Mouse (Mus musculus) cerebellum, postnatal 14 days (tissue): Measurements from ENCODE around the gene Clec9a.
A peak's percentile ranks its signal among the peaks of the same experiment; 100 is the strongest.

ENCODE experiments used
- DNase-seq, 2 experiments: peaks; one replicate each; pipeline ENCODE4 v3.0.0; 2021; ENCODE audit warnings: mixed read lengths in 2 of 2

Clec9a gene

DNA sequence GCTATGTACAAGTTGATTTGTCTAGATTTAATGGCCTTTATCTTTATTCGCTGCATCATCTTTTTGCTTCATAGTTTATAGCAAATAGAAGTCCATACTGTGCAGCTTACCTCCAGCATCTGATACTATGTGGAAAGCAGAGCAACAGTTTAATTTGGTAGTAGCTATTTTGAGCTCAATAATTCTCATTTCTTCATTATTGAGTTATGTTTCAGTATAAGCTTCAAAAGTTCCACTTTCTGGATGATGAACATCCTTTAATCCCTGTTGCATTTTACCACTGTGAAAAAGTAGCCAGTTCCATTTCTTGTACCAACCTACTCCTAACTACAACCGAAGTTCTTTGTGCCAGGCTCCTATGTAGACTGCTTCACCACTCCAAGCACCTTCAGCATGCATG is at the start of gene Clec9a:
Gene Clec9a, plus strand, starts transcription at position 301 of the 400 bp plus-strand sequence.
- DNase-seq, result no peak

DNA sequence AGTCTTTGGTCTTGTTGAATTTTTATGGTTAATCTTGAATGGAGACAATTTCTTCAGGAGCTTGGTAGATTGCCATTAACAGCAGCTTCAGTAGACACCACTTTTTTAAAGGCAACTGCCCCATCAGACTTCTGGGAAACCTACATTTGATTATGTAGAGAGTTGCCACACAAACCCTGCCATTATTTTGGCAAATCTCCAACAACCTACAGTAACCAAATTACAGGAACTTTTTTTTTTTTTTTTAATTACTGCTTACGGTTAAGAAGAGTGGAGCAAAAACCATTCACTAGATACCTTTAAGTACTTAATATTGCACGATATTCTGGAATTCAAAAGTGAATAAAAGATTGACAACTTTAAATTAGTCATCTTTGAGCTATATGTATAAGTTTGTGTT is 49.1 kb upstream of the Clec9a start:
- DNase-seq, result no peak

DNA sequence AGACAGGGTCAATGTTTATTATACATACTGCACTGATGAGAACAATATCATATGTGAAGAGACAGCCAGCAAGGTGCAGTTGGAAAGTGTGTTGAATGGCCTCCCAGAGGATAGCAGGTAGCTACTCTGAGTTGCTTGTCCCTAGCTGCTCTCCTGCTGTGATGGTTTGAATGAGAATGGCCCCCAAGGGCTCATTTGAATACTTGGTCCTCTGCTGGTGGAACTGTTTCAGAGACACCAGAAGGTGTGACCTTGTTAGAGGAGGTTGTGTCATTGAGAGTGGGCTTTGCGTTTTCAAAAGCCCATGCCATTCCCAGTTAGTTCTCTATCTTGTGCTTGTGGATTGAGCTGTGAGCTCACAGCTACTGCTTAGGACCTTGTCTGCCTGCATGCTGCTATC is 44.7 kb upstream of the Clec9a start:
- DNase-seq, result no peak

DNA sequence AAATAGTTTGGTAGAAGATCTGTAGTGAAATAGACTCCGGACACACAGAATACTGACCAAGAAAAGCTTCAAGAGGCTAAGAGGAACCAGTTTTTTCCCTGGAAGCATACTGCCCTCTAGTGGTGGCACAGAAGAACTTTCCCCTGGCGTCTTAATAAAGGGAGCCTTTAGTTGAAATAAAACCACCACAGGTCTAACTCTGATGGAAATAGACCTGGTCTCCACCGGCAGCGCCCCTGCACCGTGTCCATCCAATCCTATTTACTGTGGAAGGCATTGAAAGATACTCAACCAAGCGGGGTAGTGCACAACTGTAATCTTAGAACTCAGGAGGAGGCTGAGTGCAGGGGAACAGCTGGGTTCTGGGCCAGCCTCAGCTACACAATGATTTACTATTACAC is 42.7 kb upstream of the Clec9a start:
- DNase-seq, result peak; percentile 63 to 66

DNA sequence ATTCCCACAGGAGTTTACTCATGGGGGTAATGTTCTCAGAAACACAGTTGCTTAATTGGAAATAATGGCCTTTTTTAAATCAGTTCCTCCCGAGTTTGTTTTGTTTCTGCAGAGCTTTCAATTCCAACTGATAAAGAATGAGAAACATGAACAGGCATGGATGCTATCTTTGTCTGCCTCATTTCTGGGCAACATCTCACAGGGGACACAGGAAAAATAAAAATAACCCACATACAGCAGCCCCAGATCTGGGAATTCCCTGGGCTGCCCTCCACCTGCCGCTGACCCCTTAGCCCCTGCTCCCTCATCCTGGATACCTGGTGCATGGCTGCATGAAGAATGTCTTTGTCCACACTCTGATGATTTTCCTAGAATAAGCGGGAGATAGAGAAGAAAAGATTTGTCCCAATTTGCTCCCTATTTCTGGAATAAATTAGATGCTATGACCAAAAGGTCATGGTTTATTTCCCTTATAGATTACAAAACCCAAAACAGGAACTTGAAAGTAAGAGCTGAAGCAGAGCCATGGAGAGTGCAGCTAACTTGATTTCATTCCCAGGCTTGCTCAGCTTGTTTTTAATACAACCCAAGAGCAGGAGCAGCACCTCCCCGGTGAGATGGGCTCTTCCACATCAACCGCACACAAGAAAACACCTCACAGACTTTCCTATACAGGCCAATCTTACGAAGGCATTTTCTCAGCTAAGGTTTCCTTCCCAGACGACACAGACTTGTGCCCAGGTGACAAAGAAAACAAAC is 39.1 kb upstream of the Clec9a start:
- DNase-seq, result no peak

DNA sequence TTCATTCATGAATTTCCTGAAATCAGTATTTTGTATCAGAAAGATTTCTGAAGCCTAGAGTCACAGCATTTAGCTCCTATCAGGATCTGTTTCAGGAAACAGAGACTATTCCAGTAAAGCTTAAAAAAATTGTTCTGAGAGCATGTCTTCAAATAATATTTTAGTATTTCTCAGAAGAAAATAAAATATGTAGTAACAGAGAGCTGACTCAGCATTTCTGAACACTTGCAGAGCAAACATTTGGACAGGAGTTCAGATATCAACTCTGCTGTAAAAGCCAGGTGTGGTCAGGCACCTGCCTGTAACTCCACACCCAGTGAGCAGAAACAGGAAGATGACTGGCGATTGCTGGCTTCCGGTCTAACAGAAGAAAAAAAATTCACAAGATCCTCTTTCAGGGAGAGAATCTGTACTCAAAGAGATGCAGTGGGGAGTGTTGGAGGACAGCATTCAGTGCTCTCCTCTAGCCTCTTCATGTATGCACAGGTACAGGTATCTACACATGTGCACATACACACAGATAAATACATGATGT is 33.7 kb upstream of the Clec9a start:
- DNase-seq, result no peak

DNA sequence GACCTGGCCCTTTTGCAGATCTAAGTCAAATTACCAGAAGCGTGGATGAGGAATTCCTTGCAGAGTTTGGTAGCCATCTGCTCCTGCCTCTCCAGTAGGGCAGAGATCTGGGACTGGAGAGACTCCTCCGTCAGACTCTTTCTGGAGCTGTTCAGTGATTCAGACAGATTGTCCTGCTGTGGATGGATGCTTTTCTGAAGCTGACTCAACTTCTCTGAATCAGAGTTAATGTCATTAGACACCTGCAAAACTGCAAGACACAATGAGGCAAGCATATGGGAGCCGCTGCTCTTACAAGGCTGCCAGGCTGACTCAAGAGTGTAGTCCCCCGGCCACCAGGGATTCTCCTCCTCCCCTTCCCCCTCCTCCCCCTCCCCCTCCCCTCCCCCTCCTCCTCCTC is 28.2 kb upstream of the Clec9a start:
- peak in 1 of 2 experiments; percentile 4 for DNase-seq

DNA sequence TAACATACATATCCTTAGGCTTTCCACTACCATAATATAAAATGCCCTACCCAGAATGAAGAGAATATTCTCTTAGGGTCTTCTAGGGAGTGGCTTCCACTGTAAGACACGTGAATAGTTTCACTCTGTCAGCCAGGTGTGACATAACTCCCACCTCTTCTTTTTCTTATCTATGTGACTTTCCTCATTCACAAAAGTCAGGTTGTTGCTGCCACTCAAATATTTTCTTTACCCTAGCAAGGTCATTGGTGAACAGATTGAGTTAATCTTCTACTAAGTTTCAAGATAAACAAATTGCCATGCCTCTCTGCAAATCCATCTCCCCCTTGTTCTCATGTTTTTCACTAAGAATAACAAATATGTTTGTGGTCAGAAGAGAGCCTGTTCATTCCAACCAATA is 26.9 kb upstream of the Clec9a start:
- DNase-seq, result no peak

DNA sequence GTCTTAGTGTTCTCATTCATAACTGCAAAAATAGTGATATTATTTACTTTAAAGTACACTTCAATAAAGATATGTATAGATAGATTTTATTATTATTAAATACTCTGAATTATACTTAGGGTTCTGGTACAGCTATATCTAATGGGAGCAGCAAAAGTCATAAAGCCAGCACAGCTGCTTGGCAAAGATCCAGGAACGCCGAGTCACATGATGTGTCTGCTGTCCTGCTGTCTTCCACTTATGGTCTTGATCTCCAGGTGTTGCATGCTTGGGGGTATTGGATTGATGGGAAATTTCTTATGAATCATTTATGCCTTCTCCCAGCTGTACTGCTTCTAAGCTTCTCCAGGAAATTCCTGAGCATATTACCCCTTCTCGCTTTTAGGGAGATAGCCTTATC is 25.2 kb upstream of the Clec9a start:
- no peak for DNase-seq

DNA sequence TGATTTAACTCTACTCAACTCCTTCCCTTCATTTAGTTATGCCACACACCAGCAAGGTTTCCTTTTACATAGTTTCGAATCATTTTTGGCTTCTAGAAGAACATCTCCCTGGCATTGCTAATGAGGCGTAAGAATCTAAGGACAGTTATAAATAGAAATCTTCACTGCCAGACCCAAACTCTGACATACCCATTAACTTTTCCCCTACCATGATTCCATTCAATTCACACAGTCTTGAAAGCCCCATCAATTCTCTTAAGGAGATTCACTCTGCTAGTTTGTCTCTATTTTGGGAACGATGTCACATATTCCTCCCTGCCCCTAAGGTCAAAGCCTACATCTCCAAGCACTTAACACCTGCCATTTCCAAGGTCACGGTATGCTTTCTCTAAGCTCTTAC is 23.7 kb upstream of the Clec9a start:
- no peak for DNase-seq

DNA sequence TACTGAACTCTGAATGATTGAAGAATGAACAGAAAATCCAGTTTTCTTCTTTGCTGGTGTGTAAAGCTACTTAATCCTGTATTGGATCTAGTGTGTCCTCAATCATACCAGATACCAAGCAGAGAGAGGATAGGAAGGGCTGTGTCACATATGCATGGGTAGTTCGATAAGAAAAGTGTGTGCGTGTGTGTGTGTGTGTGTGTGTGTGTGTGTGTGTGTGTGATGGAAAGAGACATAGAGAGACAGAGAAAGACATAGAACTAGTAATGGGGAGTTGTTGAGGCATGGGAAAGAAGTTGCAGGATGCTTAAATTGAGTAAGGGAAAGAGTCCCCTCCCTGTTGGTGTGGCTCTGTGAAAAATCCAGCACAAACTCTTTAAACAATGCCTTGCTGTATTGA is 22.9 kb upstream of the Clec9a start, which contains the start of gene Clec12b:
Gene Clec12b, minus strand, starts transcription at position 101 of the 400 bp plus-strand sequence.
- DNase-seq, result no peak

DNA sequence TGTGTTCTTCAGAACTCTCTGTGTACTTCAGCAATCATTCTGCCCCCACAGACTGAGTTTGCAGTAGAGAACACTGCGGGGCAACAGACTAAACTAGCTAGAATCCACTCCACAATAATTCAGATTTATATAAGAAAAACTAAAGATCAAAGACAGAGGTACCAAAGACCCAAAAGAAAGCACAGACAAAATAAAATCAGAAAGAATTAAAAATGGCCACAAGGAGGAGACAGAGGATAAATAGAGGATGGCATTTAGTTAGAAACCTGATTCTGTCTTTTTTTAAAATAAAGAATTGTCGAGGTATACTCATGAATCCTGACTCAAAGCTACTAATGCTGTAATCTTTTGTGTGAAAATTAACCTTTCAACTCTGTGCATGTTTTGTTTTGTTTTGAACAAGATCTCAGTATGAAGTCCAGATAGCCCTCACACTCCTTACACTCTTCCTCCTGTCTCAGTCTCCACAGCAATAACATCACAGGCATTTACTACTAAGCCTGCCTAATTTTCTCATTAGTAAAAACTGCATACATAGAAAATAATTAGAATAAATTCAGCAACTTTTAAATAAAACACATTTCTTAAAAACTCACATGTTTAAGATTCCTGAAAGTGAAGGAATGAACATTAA is 15.5 kb upstream of the Clec9a start:
- no peak for DNase-seq

DNA sequence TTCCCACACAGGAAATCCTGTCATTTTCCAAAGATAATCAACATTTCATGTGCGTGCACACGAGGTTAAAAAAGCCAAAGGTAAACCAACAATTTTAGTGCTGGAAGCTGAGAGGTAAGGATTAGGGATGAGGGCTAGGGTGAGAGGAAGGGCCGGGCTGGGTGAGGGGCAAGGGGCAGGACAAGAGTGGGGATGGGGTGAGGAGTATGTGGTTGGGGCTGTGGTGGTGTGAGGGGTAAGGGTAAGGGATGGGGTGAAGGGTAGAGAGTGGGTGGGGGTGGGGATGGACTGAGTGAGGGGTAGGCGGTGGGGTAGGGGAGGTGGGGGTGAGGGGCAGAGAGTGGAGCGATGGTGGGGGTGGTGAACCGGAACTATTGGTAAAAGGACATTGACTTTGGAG is 14.9 kb upstream of the Clec9a start:
- no peak for DNase-seq

DNA sequence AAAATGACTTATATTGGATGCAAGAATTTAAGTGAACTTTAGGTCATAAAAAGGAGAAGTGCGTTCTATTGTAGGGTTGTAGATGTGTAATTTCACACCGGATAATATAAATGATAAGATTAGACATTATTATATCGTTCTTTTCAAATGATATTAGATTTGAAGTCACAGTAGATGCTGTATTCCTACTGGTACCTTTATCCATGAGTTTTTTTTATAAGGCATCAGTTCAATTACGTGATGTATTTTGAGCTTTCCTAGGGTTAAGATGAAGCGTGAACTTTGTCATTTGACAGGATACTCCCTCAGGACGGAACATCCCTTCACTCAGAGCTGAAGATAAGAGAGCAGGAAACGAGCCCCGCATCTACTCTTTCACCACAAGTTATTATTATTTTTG is 11.7 kb upstream of the Clec9a start, which contains the start of gene Clec1b:
Gene Clec1b, plus strand, starts transcription at position 301 of the 400 bp plus-strand sequence.
- no peak for DNase-seq

DNA sequence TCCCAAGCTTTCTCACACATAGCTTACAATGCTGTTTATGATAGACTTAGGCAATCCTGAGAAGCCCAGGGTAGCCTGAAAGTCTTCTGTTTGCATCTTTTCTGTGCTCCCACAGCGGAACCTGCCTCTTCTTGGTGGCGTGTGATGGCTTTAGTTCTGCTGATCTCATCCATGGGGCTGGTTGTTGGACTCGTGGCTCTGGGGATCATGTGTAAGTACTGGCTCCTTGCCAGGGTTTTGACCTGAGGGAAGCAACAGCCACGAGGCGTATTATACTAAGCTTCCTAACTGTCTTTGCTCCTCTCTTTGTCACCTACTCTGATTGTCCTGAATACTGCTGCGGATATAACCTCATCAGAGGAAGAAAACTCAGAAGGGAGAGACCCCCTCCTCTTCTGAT is 8.7 kb upstream of the Clec9a start:
- peak in 1 of 2 experiments; percentile 6 for DNase-seq

DNA sequence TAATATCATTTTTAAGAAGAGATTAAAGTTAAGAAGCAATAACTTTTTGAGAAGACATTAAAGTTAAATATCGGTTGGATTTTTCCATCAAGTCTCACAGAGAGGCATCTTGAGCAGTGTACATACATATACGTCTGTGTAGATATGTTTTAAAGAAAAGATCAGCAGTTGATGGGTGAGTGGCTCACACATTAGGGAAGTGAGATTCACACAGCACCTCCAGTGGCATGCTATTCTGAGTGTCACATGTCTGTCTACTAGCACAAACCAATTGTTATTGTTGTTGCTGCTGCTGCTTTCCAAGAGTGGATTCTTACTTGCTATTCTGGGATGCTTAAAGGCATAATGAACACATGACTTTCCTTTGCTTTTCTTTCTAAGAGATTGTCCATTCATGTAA is 6.3 kb upstream of the Clec9a start:
- DNase-seq, result no peak

DNA sequence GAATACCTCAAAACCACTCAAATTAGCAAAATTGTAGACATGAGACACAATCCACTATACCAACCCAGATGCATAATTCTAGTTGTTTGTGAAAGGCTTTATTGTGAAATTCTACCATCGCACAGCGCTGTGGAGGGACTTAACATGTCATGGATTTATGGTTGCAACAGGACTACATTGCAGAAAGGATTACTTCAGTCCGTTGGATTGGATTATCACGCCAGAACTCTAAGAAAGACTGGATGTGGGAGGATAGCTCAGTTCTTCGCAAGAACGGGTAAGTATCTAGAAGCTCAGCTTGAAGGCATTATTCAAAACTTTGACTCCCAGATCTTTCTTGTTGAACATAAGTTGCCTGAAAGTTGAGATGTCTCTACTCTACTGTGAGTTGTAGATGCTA is 5.3 kb upstream of the Clec9a start:
- no peak for DNase-seq

DNA sequence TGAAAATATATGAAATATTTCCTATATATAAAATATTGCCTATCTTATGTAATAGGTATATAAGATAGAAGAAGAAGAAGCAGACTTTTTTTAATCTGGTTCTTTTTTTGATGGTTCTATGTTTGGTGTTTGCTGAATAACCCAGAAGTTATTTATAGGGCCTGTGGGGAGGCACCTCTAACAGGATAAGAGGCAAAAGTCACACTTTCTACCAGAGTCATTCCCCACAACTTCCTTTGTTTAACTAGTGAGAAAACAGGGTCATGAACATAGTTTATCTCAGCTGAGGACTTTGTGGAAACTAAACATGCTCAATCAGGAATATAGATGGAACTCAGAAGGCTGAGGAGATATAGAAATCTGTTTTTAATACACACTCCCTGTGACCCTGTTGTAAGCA is 2.7 kb upstream of the Clec9a start:
- DNase-seq, result no peak

DNA sequence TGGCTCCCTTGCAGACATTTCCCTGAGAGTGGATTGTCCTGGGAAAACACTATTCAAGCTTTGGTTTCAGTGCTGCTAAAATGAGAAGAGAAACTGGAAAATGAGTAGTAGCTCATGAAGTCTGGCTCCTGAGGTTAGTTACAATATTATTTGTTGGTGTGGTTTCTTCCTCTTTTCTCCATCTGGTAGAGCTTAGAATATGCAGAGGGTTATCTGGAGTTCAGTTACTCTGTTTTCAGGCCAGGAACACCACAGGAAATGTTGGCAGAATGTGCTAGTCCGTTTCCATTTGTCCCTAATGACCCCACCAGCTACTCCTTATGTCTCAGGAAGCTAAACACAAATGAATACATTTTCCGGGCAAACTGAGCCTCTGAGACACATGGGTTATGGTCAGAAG is 1.3 kb upstream of the Clec9a start:
- peak; percentile 27 to 48 for DNase-seq

DNA sequence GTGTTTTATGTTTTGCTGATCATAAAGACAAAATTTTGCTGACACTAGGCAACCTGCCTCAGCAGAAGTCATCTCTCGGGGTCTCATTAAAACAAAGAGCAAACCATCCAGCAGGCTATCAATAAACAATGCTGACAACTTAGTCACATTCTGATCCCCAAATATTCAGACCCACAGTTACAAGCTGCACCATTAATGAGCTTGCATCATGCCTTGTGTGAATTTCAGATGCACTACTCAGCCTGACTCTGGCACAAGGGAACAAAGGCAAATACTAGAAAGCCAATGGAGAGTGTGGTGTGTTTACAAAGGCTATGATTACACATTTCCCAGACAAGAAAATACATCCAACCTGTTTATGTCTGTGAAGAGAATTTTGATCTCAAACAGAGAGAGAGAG is 5.5 kb downstream of the Clec9a start:
- no peak for DNase-seq

DNA sequence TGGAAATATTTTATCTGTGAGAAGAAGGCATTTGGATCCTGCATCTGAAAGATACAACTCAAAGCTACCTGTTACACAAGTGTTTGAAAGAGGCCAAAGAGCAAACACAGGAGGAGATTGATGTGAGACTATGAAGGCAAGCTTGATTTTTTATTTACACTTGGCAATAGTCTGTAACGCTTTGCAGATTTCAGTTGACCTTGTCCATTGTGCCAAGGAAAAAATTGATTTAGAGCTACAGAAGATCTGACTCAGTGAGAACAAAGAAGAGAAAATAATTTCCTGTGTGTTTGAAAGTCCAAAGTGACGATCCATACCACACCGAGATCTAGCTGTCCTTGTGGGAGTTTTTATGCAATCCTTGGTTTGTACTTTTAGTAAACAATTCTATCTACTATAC is 13.6 kb downstream of the Clec9a start:
- no peak for DNase-seq

DNA sequence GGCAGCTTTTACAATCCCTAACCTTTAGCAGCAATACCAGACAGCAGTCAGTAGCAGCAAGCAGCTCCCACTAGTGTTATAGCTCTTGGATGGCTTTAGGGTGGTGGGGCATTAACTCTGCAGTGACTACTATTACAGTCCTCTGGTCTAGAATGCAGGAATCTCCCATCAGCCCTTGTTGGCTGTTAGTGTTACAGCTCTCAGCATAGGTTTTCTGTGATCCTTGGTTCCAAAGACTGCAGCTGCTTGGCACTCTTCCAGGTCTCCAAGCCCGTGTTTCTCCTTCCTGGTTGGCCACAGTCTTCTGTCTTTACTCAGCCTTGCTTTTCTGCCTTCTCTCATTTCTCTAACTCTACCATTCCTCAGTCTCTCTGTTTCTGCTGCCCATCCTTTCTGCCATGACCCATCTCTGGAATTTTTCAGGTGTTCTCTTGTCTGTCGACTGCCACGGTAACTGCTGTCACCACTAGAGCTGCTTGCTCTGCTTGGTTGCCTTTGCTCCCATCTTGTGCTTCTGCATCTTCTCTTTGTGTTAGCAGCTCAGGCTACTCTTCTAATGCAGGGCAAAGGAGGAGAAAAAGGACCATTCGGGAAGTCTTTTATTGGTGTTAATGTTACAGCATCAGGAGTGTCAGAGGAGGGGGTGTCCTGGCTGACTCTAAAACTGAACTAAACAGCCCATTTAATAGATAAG is 14.5 kb downstream of the Clec9a start:
- DNase-seq, result peak; percentile 4 to 11

DNA sequence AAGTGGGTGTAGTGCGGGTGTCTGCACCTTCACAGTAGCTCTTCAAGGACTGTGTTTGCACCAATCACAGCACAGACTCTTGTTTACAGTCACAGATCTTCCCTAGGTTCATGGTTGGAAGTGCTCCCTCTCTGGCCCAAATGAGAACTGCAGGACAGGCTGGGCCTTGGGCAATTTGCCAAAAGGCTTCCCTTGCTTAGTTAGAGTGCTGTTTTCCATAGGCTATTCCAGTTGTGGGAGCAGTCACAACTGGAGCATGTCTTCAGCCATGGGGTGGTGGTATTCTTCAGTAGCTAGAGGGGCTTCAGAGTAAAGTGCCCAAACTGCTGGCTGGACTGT is 15.0 kb downstream of the Clec9a start:
- DNase-seq, result peak; percentile 87 to 88

DNA sequence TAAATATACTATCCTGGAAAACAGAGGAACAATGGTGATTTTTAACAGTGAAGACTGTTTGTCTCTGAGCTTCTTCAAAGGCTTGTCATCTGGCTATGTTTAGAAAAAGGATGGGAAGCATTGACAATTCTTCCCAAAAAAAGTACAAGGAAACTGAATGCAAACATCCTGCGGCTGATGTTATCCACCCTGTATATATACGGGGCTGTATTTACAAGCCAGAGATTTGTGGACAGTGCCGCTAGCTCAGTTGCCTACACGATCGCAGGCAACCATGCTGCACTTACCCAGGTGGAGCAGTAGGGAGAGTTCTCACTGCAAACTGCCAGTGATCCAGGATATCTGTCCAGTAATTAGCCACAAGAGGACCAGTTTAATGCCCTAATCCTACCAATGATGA is 16.6 kb downstream of the Clec9a start:
- no peak for DNase-seq
